Mouse (Mus musculus) monocyte, adult 2 months (primary cell): ENCODE data around the gene Slc35d2.

Source experiments
- DNase-seq, 2 experiments: peaks; one replicate each; pipeline ENCODE4 v3.0.0; 2022; ENCODE audit warnings: low spot score in 2 of 2, low read depth in 1 of 2

The Slc35d2 gene

DNA sequence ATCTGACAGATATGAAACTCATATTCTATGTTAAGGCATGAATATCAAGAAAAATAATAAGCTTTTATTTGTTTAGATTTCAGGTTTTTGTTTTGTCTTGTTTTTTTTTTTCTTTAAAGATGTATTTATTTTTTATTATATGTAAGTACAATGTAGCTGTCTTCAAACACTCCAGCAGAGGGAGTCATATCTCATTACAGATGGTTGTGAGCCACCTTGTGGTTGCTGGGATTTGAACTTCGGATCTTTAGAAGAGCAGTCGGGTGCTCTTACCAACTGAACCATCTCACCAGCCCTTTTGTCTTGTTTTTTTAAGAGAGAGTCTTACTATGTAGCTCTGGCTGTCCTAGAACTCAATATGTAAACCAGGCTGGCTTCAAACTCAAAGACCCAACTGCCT is 11.7 kb downstream of the Slc35d2 start:
- no peak for DNase-seq

DNA sequence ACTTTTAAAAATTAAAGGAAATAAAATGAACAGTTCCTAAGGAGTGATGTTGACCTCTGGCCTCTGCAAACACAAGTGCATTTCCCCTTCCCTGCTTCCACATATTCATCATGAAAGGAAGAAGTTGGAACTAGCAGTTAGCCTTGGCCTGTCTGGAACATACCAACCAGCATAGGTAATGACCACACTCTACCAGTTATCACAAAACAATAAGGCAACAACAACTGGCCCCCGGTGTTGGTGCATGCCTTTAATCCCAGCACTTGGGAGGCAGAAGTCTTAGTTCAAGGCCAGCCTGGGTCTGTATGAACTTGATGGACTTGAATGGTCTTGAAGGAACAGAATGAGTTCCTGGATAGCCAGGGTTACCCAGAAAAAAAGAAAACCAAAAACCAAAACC is 18.7 kb downstream of the Slc35d2 start:
- no peak for DNase-seq

DNA sequence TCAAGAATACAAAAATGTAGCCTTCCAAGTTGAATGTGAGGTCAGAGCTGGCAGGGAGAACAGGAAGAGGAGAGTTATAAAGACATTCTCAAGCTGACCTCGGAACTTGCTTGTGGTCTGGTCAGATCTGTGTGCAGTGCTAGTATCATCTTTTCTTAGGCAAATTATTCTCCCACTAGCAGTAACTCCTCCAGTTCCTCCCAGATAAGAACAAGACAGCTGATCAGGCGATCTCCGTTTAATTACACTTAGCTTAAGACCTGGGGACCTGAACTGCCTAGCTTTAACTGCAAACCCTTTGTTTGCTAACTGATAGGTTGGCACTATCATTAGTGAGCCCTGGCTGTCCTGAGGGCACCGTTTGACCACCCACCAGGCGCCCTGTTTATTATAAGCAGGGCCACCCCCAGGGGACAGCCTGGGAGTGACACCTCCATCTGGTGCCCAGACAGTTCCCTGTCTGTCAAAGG is 20.8 kb downstream of the Slc35d2 start:
- no peak for DNase-seq

- no peak for DNase-seq
Measured at GRCm38 (mm10) chr13:64107535-64107934, 21.6 kb downstream of the Slc35d2 start.

DNA sequence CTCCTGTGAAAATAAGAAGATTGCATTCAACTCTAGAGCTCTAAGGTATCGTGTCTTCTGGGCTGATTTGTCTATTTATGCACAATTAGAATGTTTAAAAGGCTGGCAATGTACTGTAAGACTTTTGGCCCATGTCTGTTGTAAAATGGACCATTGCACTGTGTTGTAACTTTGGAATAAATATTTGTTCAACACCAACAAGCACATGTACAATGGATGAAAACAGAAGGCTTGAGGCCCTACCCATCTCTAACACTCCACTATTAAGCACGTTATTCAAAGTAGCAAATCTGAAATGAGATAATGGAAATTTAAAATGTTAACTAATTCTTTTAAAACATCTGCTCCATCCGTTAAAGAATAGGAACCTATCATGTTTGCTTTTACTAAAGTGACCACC is 22.1 kb downstream of the Slc35d2 start:
- DNase-seq, result no peak

- DNase-seq, result no peak
Measured at GRCm38 (mm10) chr13:64105690-64106089, 23.5 kb downstream of the Slc35d2 start.

DNA sequence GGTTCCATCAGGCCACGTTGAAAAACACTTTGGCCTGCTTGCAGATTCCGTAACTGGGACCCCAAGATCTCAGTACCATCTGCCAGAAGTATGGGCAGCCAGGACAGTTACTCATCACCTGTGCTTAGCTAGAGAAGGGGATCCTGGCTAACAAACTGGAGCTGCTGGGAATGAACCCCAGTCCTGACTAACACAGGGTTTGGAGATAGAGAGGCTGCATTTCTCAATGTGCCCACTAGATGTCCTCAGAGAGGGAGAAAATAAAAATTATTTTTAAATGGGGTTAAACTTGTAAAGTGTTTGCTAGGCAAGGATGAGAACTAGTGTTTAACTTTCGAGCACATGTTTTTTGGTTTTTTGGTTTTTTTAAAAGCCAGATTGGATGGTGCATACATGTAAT is 29.0 kb downstream of the Slc35d2 start:
- DNase-seq, result no peak

DNA sequence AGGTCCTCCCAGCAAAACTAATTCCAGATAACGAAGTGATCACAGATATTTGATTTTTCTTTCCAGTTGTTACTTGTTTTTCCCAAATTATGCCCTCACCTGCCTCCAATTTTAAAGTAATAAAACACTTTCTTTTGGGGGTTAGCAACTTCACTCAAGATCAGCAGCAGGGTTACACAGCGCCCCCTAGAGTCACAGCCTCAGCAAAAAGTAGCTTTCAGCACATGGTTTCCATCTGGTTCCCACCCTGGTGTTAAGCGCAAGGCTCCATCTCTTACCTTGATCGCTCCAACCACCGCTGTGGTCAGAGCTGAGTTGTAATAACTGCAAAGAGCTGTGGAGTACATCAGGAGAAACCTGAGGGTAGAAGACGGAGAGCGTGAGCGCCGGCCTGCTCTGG is 30.2 kb downstream of the Slc35d2 start:
- no peak for DNase-seq

- peak in 1 of 2 experiments; percentile 37 for DNase-seq
Measured at GRCm38 (mm10) chr13:64093341-64093740, 35.8 kb downstream of the Slc35d2 start.

- DNase-seq, result no peak
Measured at GRCm38 (mm10) chr13:64092752-64093151, 36.4 kb downstream of the Slc35d2 start.

DNA sequence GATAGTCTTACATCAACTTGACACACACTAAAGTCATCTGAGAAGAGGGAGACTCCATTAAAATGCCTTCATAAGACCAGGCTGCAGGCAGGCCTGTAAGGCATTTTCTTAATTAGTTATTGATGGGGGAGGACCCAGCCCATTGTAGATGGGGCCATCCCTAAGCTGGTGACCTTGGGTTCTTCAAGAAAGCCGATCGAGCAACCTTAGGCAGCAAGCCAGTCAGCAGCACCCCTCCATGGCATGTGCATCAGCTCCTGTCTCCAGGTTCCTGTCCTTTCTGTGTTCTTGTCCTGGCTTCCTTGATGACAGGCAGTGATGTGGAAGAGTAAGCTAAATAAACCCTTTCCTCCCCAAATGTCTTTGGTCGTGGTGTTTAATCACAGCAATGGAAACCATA is 37.0 kb downstream of the Slc35d2 start:
- DNase-seq, result no peak

DNA sequence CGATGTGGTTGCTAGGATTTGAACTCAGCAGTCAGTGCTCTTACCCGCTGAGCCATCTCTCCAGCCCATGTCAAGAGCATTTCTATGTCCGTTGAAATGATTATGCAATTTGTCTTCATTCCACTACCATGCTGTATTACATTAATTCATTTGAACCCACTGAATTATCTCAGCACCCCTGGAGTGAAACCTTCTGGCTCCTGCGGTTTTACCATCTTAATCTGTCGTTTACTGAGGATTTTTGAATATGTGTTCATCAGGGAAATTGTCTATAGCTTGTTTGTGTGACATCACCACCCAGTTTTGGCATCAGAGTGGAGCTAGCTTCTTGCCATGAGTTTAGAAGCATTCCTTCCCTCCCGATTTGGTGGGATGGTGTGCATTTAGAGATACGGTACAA is 38.2 kb downstream of the Slc35d2 start:
- no peak for DNase-seq

GRCm38 (mm10) chr13:64090278-64090677 is 38.9 kb downstream of the Slc35d2 start:
- DNase-seq, result no peak

DNA sequence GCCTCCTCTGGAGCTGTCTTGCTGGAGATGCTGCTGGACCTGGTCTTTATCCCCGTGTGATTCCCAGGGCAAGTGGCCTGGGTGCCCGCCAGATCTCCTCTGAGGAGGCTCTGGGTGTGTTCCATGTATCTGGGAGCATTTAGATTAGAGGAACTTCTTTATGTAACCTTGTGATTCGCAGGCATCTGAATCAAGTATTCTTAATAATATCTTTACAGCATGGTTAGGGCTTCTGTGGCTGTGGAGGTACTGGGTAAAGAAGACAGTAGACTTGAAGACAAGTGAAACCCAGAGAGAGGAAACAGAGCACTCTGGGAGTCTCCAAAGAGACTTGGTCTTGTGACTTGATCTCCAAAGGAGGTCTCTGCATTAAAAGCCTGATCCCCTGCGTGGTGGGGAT is 40.0 kb downstream of the Slc35d2 start, which contains the start of gene Hsd17b3:
Gene Hsd17b3, minus strand, starts transcription at position 101 of the 400 bp plus-strand sequence.
- DNase-seq, result no peak

DNA sequence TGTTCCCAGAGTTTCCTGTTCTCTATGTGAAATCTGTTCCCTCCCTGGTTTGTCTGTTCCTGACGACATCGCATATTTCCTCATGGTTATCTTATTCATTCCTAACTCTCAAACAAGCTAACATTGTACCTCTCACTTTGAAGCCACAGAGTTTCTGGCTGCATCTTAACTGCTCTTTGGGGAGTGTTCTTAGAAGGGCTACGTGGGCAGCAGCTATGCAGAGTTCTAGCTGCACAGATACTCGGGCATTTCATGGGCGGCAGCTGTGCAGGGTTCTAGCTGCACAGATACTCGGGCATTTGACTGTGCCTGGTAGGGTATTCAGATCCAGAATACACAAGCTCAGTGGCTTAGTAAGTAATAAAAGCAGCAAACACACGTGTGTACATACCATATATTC is 41.1 kb downstream of the Slc35d2 start:
- no peak for DNase-seq

GRCm38 (mm10) chr13:64086036-64086435 is 43.1 kb downstream of the Slc35d2 start:
- DNase-seq, result no peak

- no peak for DNase-seq
Measured at GRCm38 (mm10) chr13:64083331-64083730, 45.8 kb downstream of the Slc35d2 start.

GRCm38 (mm10) chr13:64081012-64081919 is 47.9 kb downstream of the Slc35d2 start:
- no peak for DNase-seq

DNA sequence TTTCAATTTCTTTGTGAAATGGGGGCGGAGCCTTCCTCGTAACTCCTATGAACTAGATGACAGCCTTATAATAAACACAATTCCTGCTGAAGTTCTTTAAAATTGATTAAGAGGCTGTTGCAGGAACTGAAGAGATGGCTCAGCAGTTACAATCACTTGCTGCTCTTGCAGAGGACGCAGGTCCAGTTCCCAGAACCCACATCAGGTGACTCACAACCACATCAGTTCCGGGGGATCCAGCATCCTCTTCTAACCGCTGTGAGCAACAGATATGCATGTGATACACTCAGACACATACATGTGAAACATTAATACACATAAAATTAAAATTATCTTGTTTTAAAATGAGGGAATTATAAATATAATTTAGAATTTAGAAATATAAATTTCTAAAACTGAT is 51.6 kb downstream of the Slc35d2 start:
- no peak for DNase-seq

- no peak for DNase-seq
Measured at GRCm38 (mm10) chr13:64076074-64076473, 53.1 kb downstream of the Slc35d2 start.

- no peak for DNase-seq
Measured at GRCm38 (mm10) chr13:64066653-64067052, 62.5 kb downstream of the Slc35d2 start.

DNA sequence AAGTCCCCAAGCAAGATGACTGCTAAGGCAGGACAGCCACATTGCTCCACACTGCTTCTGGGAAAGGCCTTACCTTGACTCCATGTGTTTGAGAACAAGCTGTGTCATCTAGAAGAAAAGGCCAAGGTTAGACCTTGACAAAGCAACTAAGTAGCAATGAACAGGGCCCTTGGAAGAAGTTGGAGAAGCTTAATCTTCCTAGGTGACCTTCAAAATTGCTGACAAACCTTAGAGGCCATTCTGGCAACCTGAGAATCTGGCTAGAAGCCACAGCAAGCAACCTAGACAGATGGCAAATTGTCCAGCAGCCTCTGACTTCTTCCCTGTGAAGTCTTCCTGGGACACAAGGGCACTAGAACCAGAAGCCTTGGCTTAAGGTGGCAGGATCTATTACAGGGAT is 64.9 kb downstream of the Slc35d2 start:
- no peak for DNase-seq
